Mouse (Mus musculus) liver, adult 2 months (tissue): ENCODE measurements around the gene Galr3.

Experiments
- CTCF ChIP-seq: fragments of 200-500 bp; IDR thresholded peaks from 2 replicates; pipeline ENCODE4 v1.5.1; 2011; ENCODE audit warnings: low read depth, low read length, control low read depth
- POLR2A ChIP-seq: fragments of 200-500 bp; IDR thresholded peaks from 2 replicates; pipeline ENCODE4 v1.6.1; 2011; ENCODE audit warnings: low read length, control low read depth; ENCODE audit not compliant: insufficient read depth; ENCODE audit errors: extremely low read depth

- TF ChIP-seq CTCF (no peak), POLR2A (peak; percentile 78)
These were observed 20.9 kb downstream of the Galr3 start, which contains the start of gene Ankrd54 for GRCm38 (mm10) chr15:79062376-79063159.
